Mouse (Mus musculus) ovary, postnatal 14 days (tissue): ENCODE results near the gene Dgcr6.
"Not testable (repeated sequence)": the region's sequence is repeated elsewhere in the genome, so short reads cannot be mapped to it uniquely, and the experiment has no call there.

ENCODE experiments used
- DNase-seq: peaks from one replicate; pipeline ENCODE4 v3.0.0; 2022; ENCODE audit warnings: low spot score

Dgcr6 gene

GRCm38 (mm10) chr16:18052731-18053202 lies at the start of gene Dgcr6:
TSS of gene Dgcr6 (plus strand) at chr16:18052860.
- peak; percentile 73 for DNase-seq

- no peak for DNase-seq
Observed at GRCm38 (mm10) chr16:18004589-18004988, 48.1 kb upstream of the Dgcr6 start.

GRCm38 (mm10) chr16:18007083-18007482 lies 45.6 kb upstream of the Dgcr6 start:
- no peak for DNase-seq

GRCm38 (mm10) chr16:18011101-18011500 lies 41.6 kb upstream of the Dgcr6 start:
- DNase-seq: no peak

- DNase-seq: not testable (repeated sequence)
Observed at GRCm38 (mm10) chr16:18016482-18016881, 36.2 kb upstream of the Dgcr6 start.

- DNase-seq: no peak
Observed at GRCm38 (mm10) chr16:18022780-18023557, 29.7 kb upstream of the Dgcr6 start.

- DNase-seq: no peak
Observed at GRCm38 (mm10) chr16:18027371-18027770, 25.3 kb upstream of the Dgcr6 start.

GRCm38 (mm10) chr16:18031752-18032151 lies 20.9 kb upstream of the Dgcr6 start:
- no peak for DNase-seq

GRCm38 (mm10) chr16:18033289-18033688 lies 19.4 kb upstream of the Dgcr6 start:
- DNase-seq: no peak

- no peak for DNase-seq
Observed at GRCm38 (mm10) chr16:18034286-18034685, 18.4 kb upstream of the Dgcr6 start.

- DNase-seq: peak; percentile 37
Observed at GRCm38 (mm10) chr16:18036425-18036955, 16.2 kb upstream of the Dgcr6 start.

GRCm38 (mm10) chr16:18037025-18037424 lies 15.6 kb upstream of the Dgcr6 start:
- DNase-seq: no peak

- DNase-seq: no peak
Observed at GRCm38 (mm10) chr16:18044991-18045390, 7.7 kb upstream of the Dgcr6 start.

- peak; percentile 47 for DNase-seq
Observed at GRCm38 (mm10) chr16:18047660-18048059, 5.0 kb upstream of the Dgcr6 start.

- no peak for DNase-seq
Observed at GRCm38 (mm10) chr16:18048071-18048470, 4.6 kb upstream of the Dgcr6 start.

- DNase-seq: no peak
Observed at GRCm38 (mm10) chr16:18052322-18052721, 338 bp upstream of the Dgcr6 start.

GRCm38 (mm10) chr16:18056215-18056614 lies 3.6 kb downstream of the Dgcr6 start:
- DNase-seq: no peak

GRCm38 (mm10) chr16:18058331-18058731 lies 5.7 kb downstream of the Dgcr6 start:
- DNase-seq: no peak

GRCm38 (mm10) chr16:18059243-18059642 lies 6.6 kb downstream of the Dgcr6 start:
- DNase-seq: no peak

- DNase-seq: no peak
Observed at GRCm38 (mm10) chr16:18061201-18061600, 8.5 kb downstream of the Dgcr6 start.

GRCm38 (mm10) chr16:18066060-18067009 lies 13.7 kb downstream of the Dgcr6 start:
- peak; percentile 91 for DNase-seq

- no peak for DNase-seq
Observed at GRCm38 (mm10) chr16:18068653-18069376, 16.2 kb downstream of the Dgcr6 start.
